Mouse (Mus musculus) mammary gland, adult 2 months (tissue): ENCODE results near the gene Crisp1. TPM values are rescaled to one million over a fixed set of nuclear protein-coding genes. Genes with fewer than 3 reads are reported as not detected.

Experiments
- polyA plus RNA-seq: library from polyadenylated mRNA; depleted of rRNA; stranded (reverse); fragments of >200 nt; gene quantifications from 2 replicates; pipeline ENCODE4 v1.2.3, GENCODE M21; 2012; ENCODE audit warnings: low replicate concordance; rRNA removed

Crisp1 gene
- not detected in 2 replicates for polyA plus RNA-seq

GRCm38 (mm10) chr17:40319062-40319461 lies at the start of gene Crisp1:
Gene Crisp1, minus strand, starts transcription at chr17:40319207.

Other genes starting within 250 kb of the Crisp1 start
- gene AC192777.2, start 223.8 kb downstream of the Crisp1 start, polyA plus RNA-seq = not detected in 2 replicates
- not detected in 2 replicates for gene Pgk2, start 110.6 kb downstream of the Crisp1 start, polyA plus RNA-seq
- gene Crisp3, start 76.9 kb downstream of the Crisp1 start, polyA plus RNA-seq = 0.08 and 0.29 TPM in 2 replicates
- gene Esp8, start 200.8 kb upstream of the Crisp1 start, polyA plus RNA-seq = not detected in 2 replicates
- not detected in 2 replicates for gene Esp6, start 242.3 kb upstream of the Crisp1 start, polyA plus RNA-seq